Comparison of ENCODE assay signal across 19 mouse cellular contexts in genomic region chr15:102521480-102521879, GRCm38 (mm10). TPM values are rescaled to one million over a fixed set of nuclear protein-coding genes. Genes with fewer than 3 reads are reported as not detected.
A peak's percentile ranks its signal among the peaks of the same experiment; 100 is the strongest.
DNase-seq lines count a peak whose midpoint lies in the region; ATAC-seq lines count a peak whose summit lies in the region.
"Had no signal": no experiment of that assay in that cellular context is flagged by ENCODE, and none has a peak within 500 bp of the region (broad histone marks: within the 10 kb centered on the region; RNA-seq: fewer than 3 reads in every experiment).

No protein-coding gene starts in this region.

- intact Hi-C loops in heart, postnatal 25 days (cut with DNase I) = loop anchor here (5.0 kb wide), 1 partner anchor 144 kb away; no protein-coding TSS in a partner anchor

- no peak overlapping the region for H3K4me3 ChIP-seq in heart, embryonic 12.5 days
- H3K4me3 ChIP-seq in megakaryocyte, embryonic 14.5 days (replicated peaks) = peak overlapping the region; percentile 73
- H3K4me3 ChIP-seq: embryonic facial prominence, embryonic 13.5 days; gastrocnemius, adult 2 months; hindbrain, embryonic 10.5 days had no signal

- peaks cover 46% of the 10 kb centered on the region for H3K36me3 ChIP-seq in heart, embryonic 12.5 days
- peaks cover 54% of the 10 kb centered on the region for H3K36me3 ChIP-seq in megakaryocyte, embryonic 14.5 days (replicated peaks; ENCODE audit: low read length)

- H3K4me1 ChIP-seq in heart, embryonic 12.5 days (replicated peaks) = peaks cover 22% of the 10 kb centered on the region
- peaks cover 71% of the 10 kb centered on the region for H3K4me1 ChIP-seq in megakaryocyte, embryonic 14.5 days

- H3K9me3 ChIP-seq in heart, embryonic 12.5 days (replicated peaks) = no peaks in the 10 kb centered on the region
- no peaks in the 10 kb centered on the region for H3K9me3 ChIP-seq in megakaryocyte, embryonic 14.5 days
- H3K9me3 ChIP-seq: embryonic facial prominence, embryonic 13.5 days; hindbrain, embryonic 10.5 days had no signal

- no peak overlapping the region for H3K4me2 ChIP-seq in heart, embryonic 12.5 days
- H3K4me2 ChIP-seq: embryonic facial prominence, embryonic 13.5 days; hindbrain, embryonic 14.5 days had no signal

- H3K27me3 ChIP-seq in heart, embryonic 12.5 days (replicated peaks) = no peaks in the 10 kb centered on the region
- H3K27me3 ChIP-seq in megakaryocyte, embryonic 14.5 days (replicated peaks) = no peaks in the 10 kb centered on the region
- H3K27me3 ChIP-seq: CH12.LX; embryonic facial prominence, embryonic 13.5 days had no signal

- WGBS in heart, embryonic 12.5 days = 80% methylated on average over 4 of the region's 4 CpGs

- H3K9ac ChIP-seq in heart, embryonic 12.5 days = 0 out of 2 replicates have a peak overlapping the region, but pooled peaks have one; percentile 65
- H3K9ac ChIP-seq: hindbrain, embryonic 14.5 days had no signal

- no peak overlapping the region for H3K27ac ChIP-seq in heart, embryonic 12.5 days (ENCODE audit: poor library complexity, severe bottlenecking)
- H3K27ac ChIP-seq: embryonic facial prominence, embryonic 13.5 days; gastrocnemius, adult 2 months; hindbrain, embryonic 10.5 days; hindbrain, embryonic 14.5 days had no signal

- DNase-seq in cerebellum, adult 9-10 months = peak; percentile 51
- no peak for DNase-seq in cerebellum, postnatal 36 days
- no peak for DNase-seq in heart, postnatal 25 days (ENCODE audit: low spot score)
- DNase-seq: adrenal gland, adult 2 months; adrenal gland, postnatal 25 days; cerebellum, postnatal 14 days; gastrocnemius, adult 2 months; gastrocnemius, postnatal 25 days; heart, postnatal 14 days had no signal

- no peak for ATAC-seq in heart, embryonic 12.5 days (ENCODE audit: insufficient number of reproducible peaks, low FRiP score)
- no peak for ATAC-seq in megakaryocyte, adult 5-6 weeks (ENCODE audit: poor library complexity, severe bottlenecking)
- ATAC-seq: forebrain, embryonic 14.5 days; intestine, postnatal 0 days had no signal

RNA-seq across cellular contexts. Expression of gene Npff, which starts 3.3 kb away (rescaled TPM):
- 2.2 and 2.8 TPM in 2 replicates for polyA plus RNA-seq in heart, embryonic 12.5 days (2016; fragmentation: Nextera tagmentation; extraction: Ambion mirVana)
- 1 to 10 TPM; 2.5 to 2.8 TPM for total RNA-seq in heart, postnatal 25 days (2021)
- polyA plus RNA-seq in megakaryocyte, embryonic 14.5 days (2012; ENCODE audit: insufficient read depth, low replicate concordance) = 4.0 TPM in 1 of 2 replicates, not detected in the other
- 2.8 and 5.0 TPM in 2 replicates for total RNA-seq in megakaryocyte, adult 5-6 weeks (2015)
- 0.81 TPM in 1 of 2 replicates, not detected in the other for total RNA-seq in megakaryocyte, adult 5-6 weeks (2017)

RNA-seq across cellular contexts. Expression of gene Tarbp2, which starts 3.5 kb away (rescaled TPM):
- polyA plus RNA-seq in heart, embryonic 12.5 days (2016; fragmentation: Nextera tagmentation; extraction: Ambion mirVana) = 100 and 104 TPM in 2 replicates
- 10 to 100 TPM; 46.6 to 47.6 TPM for total RNA-seq in heart, postnatal 25 days (2021)
- polyA plus RNA-seq in megakaryocyte, embryonic 14.5 days (2012; ENCODE audit: insufficient read depth, low replicate concordance) = 46.9 and 64.7 TPM in 2 replicates
- 10.7 and 14.1 TPM in 2 replicates for total RNA-seq in megakaryocyte, adult 5-6 weeks (2015)
- total RNA-seq in megakaryocyte, adult 5-6 weeks (2017) = 19.4 and 21.2 TPM in 2 replicates

RNA-seq across cellular contexts. Expression of gene Map3k12, which starts 4.6 kb away (rescaled TPM):
- polyA plus RNA-seq in heart, embryonic 12.5 days (2016; fragmentation: Nextera tagmentation; extraction: Ambion mirVana) = 14.7 and 17.3 TPM in 2 replicates
- 1 to 10 TPM; 3.2 to 4.5 TPM for total RNA-seq in heart, postnatal 25 days (2021)
- polyA plus RNA-seq in megakaryocyte, embryonic 14.5 days (2012; ENCODE audit: insufficient read depth, low replicate concordance) = 2.3 and 5.9 TPM in 2 replicates
- 0.09 and 0.27 TPM in 2 replicates for total RNA-seq in megakaryocyte, adult 5-6 weeks (2015)
- 0.33 and 0.85 TPM in 2 replicates for total RNA-seq in megakaryocyte, adult 5-6 weeks (2017)

RNA-seq across cellular contexts. Expression of gene Gm10337, which starts 18.0 kb away (rescaled TPM):
- not detected in 2 replicates for polyA plus RNA-seq in heart, embryonic 12.5 days (2016; fragmentation: Nextera tagmentation; extraction: Ambion mirVana)
- not detected for total RNA-seq in heart, postnatal 25 days (2021)
- polyA plus RNA-seq in megakaryocyte, embryonic 14.5 days (2012; ENCODE audit: insufficient read depth, low replicate concordance) = not detected in 2 replicates
- total RNA-seq in megakaryocyte, adult 5-6 weeks (2015) = not detected in 2 replicates
- total RNA-seq in megakaryocyte, adult 5-6 weeks (2017) = not detected in 2 replicates
- total RNA-seq: adrenal gland, adult 2 months; adrenal gland, postnatal 25 days; CH12.LX; gastrocnemius, adult 2 months; granulocyte monocyte progenitor cell, adult 5-6 weeks; heart, postnatal 14 days had no signal
- polyA plus RNA-seq: adrenal gland, adult 2 months; forebrain, embryonic 14.5 days; intestine, postnatal 0 days had no signal

RNA-seq across cellular contexts. Expression of gene Pcbp2, which starts 51.1 kb away (rescaled TPM):
- 134 and 142 TPM in 2 replicates for polyA plus RNA-seq in heart, embryonic 12.5 days (2016; fragmentation: Nextera tagmentation; extraction: Ambion mirVana)
- 100 to 1,000 TPM; 458 to 504 TPM for total RNA-seq in heart, postnatal 25 days (2021)
- 254 and 404 TPM in 2 replicates for polyA plus RNA-seq in megakaryocyte, embryonic 14.5 days (2012; ENCODE audit: insufficient read depth, low replicate concordance)
- total RNA-seq in megakaryocyte, adult 5-6 weeks (2015) = 705 and 801 TPM in 2 replicates
- 156 and 205 TPM in 2 replicates for total RNA-seq in megakaryocyte, adult 5-6 weeks (2017)
